Mouse (Mus musculus): ENCODE results near the gene Ilf3. TPM values are rescaled to one million over a fixed set of nuclear protein-coding genes. Genes with fewer than 3 reads are reported as not detected.
A peak's percentile ranks its signal among the peaks of the same experiment; 100 is the strongest.

The Ilf3 gene
- total RNA-seq, 2 experiments from 2014 or later, result 83.8 TPM

GRCm38 (mm10) chr9:21409592-21410317, 42.1 kb downstream of the Ilf3 start:
- DNase-seq (ENCODE audit: extremely low spot score in 1 of 2, low spot score in 2 of 2), result peak; percentile 78 to 85
- TF ChIP-seq CTCF (IDR thresholded peaks at IDR 0.05), result peak; percentile 87
- intact Hi-C loops (cut with DNase I), result loop anchor here (1.0 to 2.0 kb wide), 3 partner anchors 43 to 97 kb away; partner anchors contain the start of gene Ap1m2
- no peak overlapping the region; the same call in 1 of the 2 replicates for H3K27ac ChIP-seq
- H3K4me3 ChIP-seq, result no peak overlapping the region

- no peak for TF ChIP-seq CTCF (IDR thresholded peaks at IDR 0.05)
- Histone ChIP-seq H3K27ac (peak within 1 kb of the TSS; percentile 68), H3K4me3 (peak within 1 kb of the TSS; percentile 87)
- intact Hi-C loops (cut with DNase I), result loop anchor here (2.0 kb wide), 2 partner anchors 57 to 99 kb away; partner anchors contain the start of gene Ap1m2
- peak; percentile 81 to 86 for DNase-seq (ENCODE audit: extremely low spot score in 1 of 2, low spot score in 2 of 2)
These were observed 44.2 kb downstream of the Ilf3 start, which contains the start of gene Qtrt1 for GRCm38 (mm10) chr9:21411669-21412550. TSS of gene Qtrt1 (plus strand) at chr9:21411837.

- Histone ChIP-seq H3K27ac (no peak overlapping the region), H3K4me3 (no peak overlapping the region)
- no peak for DNase-seq (ENCODE audit: extremely low spot score in 1 of 2, low spot score in 2 of 2)
- intact Hi-C loops (cut with DNase I), result no loop called here
- TF ChIP-seq CTCF (IDR thresholded peaks at IDR 0.05), result no peak
These were observed 50.2 kb downstream of the Ilf3 start for GRCm38 (mm10) chr9:21417866-21418265.

- no peak for DNase-seq (ENCODE audit: extremely low spot score in 1 of 2, low spot score in 2 of 2)
- no peak for TF ChIP-seq CTCF (IDR thresholded peaks at IDR 0.05)
- Histone ChIP-seq H3K27ac (no peak overlapping the region), H3K4me3 (no peak overlapping the region)
- intact Hi-C loops (cut with DNase I), result no loop called here
These were observed 52.0 kb downstream of the Ilf3 start for GRCm38 (mm10) chr9:21419646-21420045.

- DNase-seq (ENCODE audit: extremely low spot score in 1 of 2, low spot score in 2 of 2), result peak; percentile 99 to 100
- H3K4me3 ChIP-seq, result peak within 1 kb of the TSS; percentile 81
- intact Hi-C loops (cut with DNase I), result loop anchor here (5.0 kb wide), 1 partner anchor 37 kb away; no protein-coding TSS in a partner anchor
- TF ChIP-seq CTCF (IDR thresholded peaks at IDR 0.05), result no peak; the same call in none of the 2 replicates
- H3K27ac ChIP-seq, result peak within 1 kb of the TSS; percentile 93
These were observed 57.2 kb downstream of the Ilf3 start, which contains the start of gene Dnm2 for GRCm38 (mm10) chr9:21424631-21425555. TSS of gene Dnm2 (plus strand) at chr9:21424908.

- TF ChIP-seq CTCF (IDR thresholded peaks at IDR 0.05), result no peak
- intact Hi-C loops (cut with DNase I), result loop anchor here (5.0 kb wide), 1 partner anchor 37 kb away; no protein-coding TSS in a partner anchor
These were observed 57.9 kb downstream of the Ilf3 start for GRCm38 (mm10) chr9:21425556-21425945.

GRCm38 (mm10) chr9:21426013-21426412, 58.3 kb downstream of the Ilf3 start:
- intact Hi-C loops (cut with DNase I), result loop anchor here (5.0 kb wide), 1 partner anchor 36 kb away; no protein-coding TSS in a partner anchor
- Histone ChIP-seq H3K4me3 (peak overlapping the region; percentile 81), H3K27ac (0 out of 2 replicates have a peak overlapping the region, but pooled peaks have one; percentile 13)
- no peak for TF ChIP-seq CTCF (IDR thresholded peaks at IDR 0.05)
- no peak for DNase-seq (ENCODE audit: extremely low spot score in 1 of 2, low spot score in 2 of 2)

More at GRCm38 (mm10) chr9:21425556-21425945, 57.9 kb downstream of the Ilf3 start:
- peak overlapping the region; percentile 81 for H3K4me3 ChIP-seq
- peak overlapping the region; percentile 93 for H3K27ac ChIP-seq
- DNase-seq (ENCODE audit: extremely low spot score in 1 of 2, low spot score in 2 of 2), result no peak

- no peak for DNase-seq (ENCODE audit: extremely low spot score in 1 of 2, low spot score in 2 of 2)
- no peak for TF ChIP-seq CTCF (IDR thresholded peaks at IDR 0.05)
- H3K27ac ChIP-seq, result no peak overlapping the region
- H3K4me3 ChIP-seq, result no peak overlapping the region
- intact Hi-C loops (cut with DNase I), result loop anchor here (5.0 kb wide), 1 partner anchor 36 kb away; no protein-coding TSS in a partner anchor
These were observed 58.9 kb downstream of the Ilf3 start for GRCm38 (mm10) chr9:21426525-21426924.

- no peak for TF ChIP-seq CTCF (IDR thresholded peaks at IDR 0.05)
- Histone ChIP-seq H3K27ac (no peak overlapping the region; the same call in 1 of the 2 replicates), H3K4me3 (no peak overlapping the region)
- intact Hi-C loops (cut with DNase I), result loop anchor here (5.0 kb wide), 1 partner anchor 35 kb away; no protein-coding TSS in a partner anchor
- DNase-seq (ENCODE audit: extremely low spot score in 1 of 2, low spot score in 2 of 2), result no peak
These were observed 60.1 kb downstream of the Ilf3 start for GRCm38 (mm10) chr9:21427773-21428172.

- no peak overlapping the region for H3K4me3 ChIP-seq
- DNase-seq (ENCODE audit: extremely low spot score in 1 of 2, low spot score in 2 of 2), result no peak
- intact Hi-C loops (cut with DNase I), result loop anchor here (5.0 kb wide), 1 partner anchor 34 kb away; no protein-coding TSS in a partner anchor
- no peak overlapping the region; the same call in 1 of the 2 replicates for H3K27ac ChIP-seq
- TF ChIP-seq CTCF (IDR thresholded peaks at IDR 0.05), result no peak
These were observed 60.5 kb downstream of the Ilf3 start for GRCm38 (mm10) chr9:21428178-21428577.

All from left cerebral cortex, adult 2 months (tissue).